Mouse (Mus musculus): ENCODE measurements around the gene Atxn1.

GRCm38 (mm10) chr13:45754483-45754882 lies 210.3 kb downstream of the Atxn1 start:
- TF ChIP-seq GATA1 (IDR thresholded peaks at IDR 0.05; ENCODE audit: borderline replicate concordance, low read length) (no peak), FLI1 (IDR thresholded peaks at IDR 0.05; ENCODE audit: low read length) (no peak)
